Mouse (Mus musculus) kidney, adult 2 months (tissue): ENCODE results near the gene Rps6ka3. TPM values are rescaled to one million over a fixed set of nuclear protein-coding genes. Genes with fewer than 3 reads are reported as not detected.

Experiments used
- DNase-seq: peaks from one replicate; pipeline ENCODE4 v3.0.0; 2021
- H3K27ac ChIP-seq: fragments of 200-500 bp; 2 replicates; pipeline ENCODE4 v1.5.1; 2012; ENCODE audit warnings: low read depth, low read length, control low read depth, inconsistent platforms; ENCODE audit not compliant: insufficient read depth
- H3K27me3 ChIP-seq: fragments of 200-500 bp; replicated peaks from 2 replicates; pipeline ENCODE4 v1.6.1; 2012; ENCODE audit warnings: mild to moderate bottlenecking, moderate library complexity, low read length, inconsistent platforms; ENCODE audit not compliant: control insufficient read depth, insufficient read depth
- H3K36me3 ChIP-seq: fragments of 200-500 bp; 2 replicates; pipeline ENCODE4 v1.6.1; 2012; ENCODE audit warnings: mild to moderate bottlenecking, moderate library complexity, low read length, inconsistent platforms; ENCODE audit not compliant: control insufficient read depth, insufficient read depth
- H3K4me1 ChIP-seq: fragments of 200-500 bp; 2 replicates; pipeline ENCODE4 v1.6.1; 2011; ENCODE audit warnings: low read length; ENCODE audit not compliant: control insufficient read depth, insufficient read depth
- H3K4me3 ChIP-seq: fragments of 200-500 bp; 2 replicates; pipeline ENCODE4 v1.5.1; 2011; ENCODE audit warnings: mild to moderate bottlenecking, low read depth, low read length, control low read depth; ENCODE audit not compliant: insufficient read depth
- CTCF ChIP-seq: fragments of 200-500 bp; conservative IDR thresholded peaks from 2 replicates; pipeline ENCODE4 v1.5.1; 2011; ENCODE audit warnings: low read depth, mild to moderate bottlenecking, control low read depth, low read length, moderate library complexity, mixed read lengths; ENCODE audit not compliant: insufficient read depth, insufficient read length
- POLR2A ChIP-seq: fragments of 200-500 bp; IDR thresholded peaks from one replicate; pipeline ENCODE4 v1.6.1; 2011; ENCODE audit warnings: low read depth, low read length, control low read depth
- WGBS: fragments of 180-500 bp; shearing (Covaris S2); methylation state at CpG from one replicate; pipeline ENCODE4 v1.1.7; 2018; 5-methylcytosine and 5-hydroxymethylcytosine counted together
- polyA plus RNA-seq: library from polyadenylated mRNA; depleted of rRNA; stranded (reverse); fragments of >200 nt; gene quantifications from 2 replicates; pipeline ENCODE4 v1.2.3, GENCODE M21; 2012; rRNA removed

Rps6ka3 gene
- 13.4 and 14.6 TPM in 2 replicates for polyA plus RNA-seq

- Histone ChIP-seq H3K27ac (no peak within 1 kb of the TSS), H3K36me3 (no peaks in the 10 kb centered on the region), H3K4me1 (no peaks in the 10 kb centered on the region), H3K4me3 (no peak within 1 kb of the TSS), H3K27me3 (no peaks in the 10 kb centered on the region)
- WGBS: 94% methylated on average over 4 of the region's 4 CpGs
- no peak for TF ChIP-seq CTCF
- TF ChIP-seq POLR2A: no peak
- no peak for DNase-seq
These were observed at the start of gene Rps6ka3 for GRCm38 (mm10) chrX:159210007-159210406. Rps6ka3 (plus strand) TSS chrX:159210307.

GRCm38 (mm10) chrX:159169200-159169599 is 40.9 kb upstream of the Rps6ka3 start:
- H3K4me1 ChIP-seq: no peaks in the 10 kb centered on the region
- no peak for TF ChIP-seq POLR2A
- TF ChIP-seq CTCF: no peak

GRCm38 (mm10) chrX:159171579-159171978 is 38.5 kb upstream of the Rps6ka3 start:
- DNase-seq: no peak
- no peak overlapping the region for H3K27ac ChIP-seq
- H3K27me3 ChIP-seq: no peaks in the 10 kb centered on the region
- no peak overlapping the region for H3K4me3 ChIP-seq
- H3K4me1 ChIP-seq: no peaks in the 10 kb centered on the region
- no peaks in the 10 kb centered on the region for H3K36me3 ChIP-seq
- WGBS: 83% methylated on average over 2 of the region's 2 CpGs
- no peak for TF ChIP-seq POLR2A
- no peak for TF ChIP-seq CTCF

More at GRCm38 (mm10) chrX:159169200-159169599, 40.9 kb upstream of the Rps6ka3 start:
- 78% methylated on average over 2 of the region's 2 CpGs for WGBS
- no peak overlapping the region for H3K4me3 ChIP-seq
- no peak overlapping the region for H3K27ac ChIP-seq
- no peaks in the 10 kb centered on the region for H3K36me3 ChIP-seq
- H3K27me3 ChIP-seq: no peaks in the 10 kb centered on the region
- DNase-seq: no peak

GRCm38 (mm10) chrX:159191581-159191980 is 18.5 kb upstream of the Rps6ka3 start:
- H3K4me1 ChIP-seq: no peaks in the 10 kb centered on the region
- WGBS: 35% methylated on average over 4 of the region's 4 CpGs
- no peaks in the 10 kb centered on the region for H3K27me3 ChIP-seq
- H3K27ac ChIP-seq: no peak overlapping the region
- no peaks in the 10 kb centered on the region for H3K36me3 ChIP-seq
- no peak for DNase-seq
- no peak overlapping the region for H3K4me3 ChIP-seq
- no peak for TF ChIP-seq POLR2A
- no peak for TF ChIP-seq CTCF

GRCm38 (mm10) chrX:159199495-159199894 is 10.6 kb upstream of the Rps6ka3 start:
- no peak for TF ChIP-seq CTCF
- no peak for TF ChIP-seq POLR2A
- H3K4me1 ChIP-seq: no peaks in the 10 kb centered on the region
- DNase-seq: no peak
- H3K36me3 ChIP-seq: no peaks in the 10 kb centered on the region
- H3K4me3 ChIP-seq: no peak overlapping the region
- no peaks in the 10 kb centered on the region for H3K27me3 ChIP-seq
- H3K27ac ChIP-seq: no peak overlapping the region

- no peaks in the 10 kb centered on the region for H3K27me3 ChIP-seq
- TF ChIP-seq CTCF: no peak
- no peak for TF ChIP-seq POLR2A
- no peak overlapping the region for H3K4me3 ChIP-seq
- H3K36me3 ChIP-seq: no peaks in the 10 kb centered on the region
- peak; percentile 6 for DNase-seq
- 57% methylated on average over 5 of the region's 5 CpGs for WGBS
- H3K27ac ChIP-seq: no peak overlapping the region
- H3K4me1 ChIP-seq: no peaks in the 10 kb centered on the region
These were observed 10.0 kb upstream of the Rps6ka3 start for GRCm38 (mm10) chrX:159200101-159200500.

GRCm38 (mm10) chrX:159210892-159211583 is 931 bp downstream of the Rps6ka3 start:
- TF ChIP-seq POLR2A (no peak), CTCF (no peak)
- DNase-seq: peak; percentile 0
- H3K36me3 ChIP-seq: no peaks in the 10 kb centered on the region
- H3K4me3 ChIP-seq: no peak overlapping the region
- no peaks in the 10 kb centered on the region for H3K27me3 ChIP-seq
- WGBS: 60% methylated on average over 5 of the region's 5 CpGs
- H3K4me1 ChIP-seq: no peaks in the 10 kb centered on the region
- no peak overlapping the region for H3K27ac ChIP-seq
